Mouse (Mus musculus) neural tube, embryonic 11.5 days (tissue): ENCODE measurements around the gene Ypel3. TPM values are rescaled to one million over a fixed set of nuclear protein-coding genes. Genes with fewer than 3 reads are reported as not detected.
"Not testable (repeated sequence)": the region's sequence is repeated elsewhere in the genome, so short reads cannot be mapped to it uniquely, and the experiment has no call there.

ENCODE experiments used
- ATAC-seq: fragments of 200-750 bp; cut with Nextera tagmentation; 2 replicates; pipeline ENCODE4 v1.8.0; 2017; ENCODE audit warnings: moderate number of reproducible peaks, mild to moderate bottlenecking, moderate TSS enrichment, moderate library complexity; ENCODE audit not compliant: insufficient read depth, low FRiP score, low TSS enrichment
- DNase-seq: peaks from one replicate; pipeline ENCODE4 v3.0.0-alpha.2; 2015; ENCODE audit warnings: low spot score
- H3K27ac ChIP-seq: fragments of 300-500 bp; sonication (generic); 2 replicates; pipeline ENCODE4 v1.5.1; 2014; ENCODE audit warnings: low read depth, mild to moderate bottlenecking, low read length
- H3K27me3 ChIP-seq: fragments of 300-500 bp; sonication (generic); 2 replicates; pipeline ENCODE4 v1.6.1; 2014; ENCODE audit warnings: mild to moderate bottlenecking, low read length, mixed read lengths; ENCODE audit not compliant: control insufficient read depth, insufficient read depth
- H3K36me3 ChIP-seq: fragments of 300-500 bp; sonication (generic); 2 replicates; pipeline ENCODE4 v1.6.1; 2014; ENCODE audit warnings: mild to moderate bottlenecking, low read length, moderate library complexity, mixed read lengths; ENCODE audit not compliant: control insufficient read depth, insufficient read depth
- H3K4me1 ChIP-seq: fragments of 300-500 bp; sonication (generic); 2 replicates; pipeline ENCODE4 v1.6.1; 2014; ENCODE audit warnings: low read length, mixed read lengths; ENCODE audit not compliant: control insufficient read depth, insufficient read depth
- H3K4me2 ChIP-seq: fragments of 300-500 bp; sonication (generic); 2 replicates; pipeline ENCODE4 v1.6.1; 2014; ENCODE audit warnings: low read depth, mild to moderate bottlenecking, moderate library complexity
- H3K4me3 ChIP-seq: fragments of 300-500 bp; sonication (generic); 2 replicates; pipeline ENCODE4 v1.5.1; 2014; ENCODE audit warnings: low read depth, low read length
- H3K9ac ChIP-seq: fragments of 300-500 bp; sonication (generic); 2 replicates; pipeline ENCODE4 v1.6.1; 2014; ENCODE audit warnings: mild to moderate bottlenecking, low read length
- H3K9me3 ChIP-seq: fragments of 300-500 bp; sonication (generic); 2 replicates; pipeline ENCODE4 v1.6.1; 2016; ENCODE audit warnings: low read length; ENCODE audit not compliant: control insufficient read depth
- WGBS: fragments of 180-500 bp; shearing (Covaris S2); extraction: QIAGEN DNeasy Blood & Tissue Kit; methylation state at CpG from one replicate; pipeline ENCODE4 v1.1.7; 2014; 5-methylcytosine and 5-hydroxymethylcytosine counted together
- polyA plus RNA-seq: library from polyadenylated mRNA; unstranded; fragments of >200 nt; fragmentation: Nextera tagmentation; extraction: Ambion mirVana; gene quantifications from 2 replicates; pipeline ENCODE4 v1.2.1, GENCODE M21; 2014

The Ypel3 gene
- polyA plus RNA-seq, 1 experiment from 2014 or later: 121 TPM

DNA sequence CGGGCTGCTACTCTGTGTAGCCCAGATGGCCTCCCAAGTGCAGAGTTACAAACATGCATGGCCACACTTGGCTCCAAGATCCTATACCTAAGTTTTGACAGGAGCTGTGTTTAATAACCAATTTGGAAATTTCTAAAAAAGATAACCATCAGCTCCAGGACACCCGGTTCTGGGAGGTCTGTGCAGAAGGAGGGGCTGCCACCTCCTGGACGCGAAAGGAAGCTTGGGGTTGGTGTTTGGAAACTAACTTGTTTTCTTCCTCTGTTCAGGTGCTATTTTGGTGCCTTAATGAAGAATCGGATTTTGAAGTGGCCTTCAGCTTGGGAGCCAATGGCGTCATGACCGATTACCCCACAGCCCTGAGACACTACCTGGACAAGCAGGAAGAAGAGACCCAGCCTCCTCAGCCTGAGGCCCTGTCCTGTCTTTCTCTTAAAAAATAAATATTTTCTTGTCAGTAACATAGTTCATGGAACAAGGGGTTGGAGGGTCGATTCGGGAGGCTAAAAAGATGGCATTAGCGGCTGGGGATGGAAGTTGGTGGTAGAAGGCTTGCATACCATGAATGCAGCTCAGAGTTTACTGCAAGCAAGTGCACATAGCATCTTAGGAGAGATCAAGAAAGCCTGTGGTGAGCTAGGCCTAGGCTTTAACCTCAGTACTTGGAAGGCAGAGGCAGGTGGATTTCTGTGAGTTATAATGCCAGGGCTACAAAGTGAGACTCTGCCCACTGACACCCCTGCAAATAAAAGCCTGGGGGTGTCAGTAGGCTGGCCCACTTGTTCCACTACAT is 1.4 kb upstream of the Ypel3 start:
- no peak for ATAC-seq
- H3K27me3 ChIP-seq: no peaks in the 10 kb centered on the region
- no peak overlapping the region for H3K9ac ChIP-seq
- DNase-seq: no peak
- no peaks in the 10 kb centered on the region for H3K9me3 ChIP-seq
- H3K36me3 ChIP-seq: no peaks in the 10 kb centered on the region
- WGBS: 88% methylated on average over 10 of the region's 10 CpGs
- peak overlapping the region; percentile 77; the same call in 1 of the 2 replicates for H3K27ac ChIP-seq
- H3K4me1 ChIP-seq: peaks cover 16% of the 10 kb centered on the region
- no peak overlapping the region for H3K4me3 ChIP-seq
- H3K4me2 ChIP-seq: no peak overlapping the region

DNA sequence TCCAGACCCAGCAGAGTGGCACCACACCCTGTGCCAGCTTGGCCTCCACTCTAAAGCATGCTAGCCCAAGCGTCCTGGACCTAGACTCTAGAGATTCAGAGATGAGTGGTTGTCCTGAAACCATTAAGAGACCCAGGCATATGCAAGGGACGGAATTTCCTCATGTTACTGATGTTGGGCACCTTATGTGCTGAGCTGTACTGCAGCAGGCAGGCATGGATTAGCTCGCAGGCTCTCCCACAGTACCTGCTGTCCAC is 849 bp upstream of the Ypel3 start:
- Histone ChIP-seq H3K4me3 (no peak overlapping the region), H3K9ac (peak overlapping the region; percentile 82; the same call in 1 of the 2 replicates)

DNA sequence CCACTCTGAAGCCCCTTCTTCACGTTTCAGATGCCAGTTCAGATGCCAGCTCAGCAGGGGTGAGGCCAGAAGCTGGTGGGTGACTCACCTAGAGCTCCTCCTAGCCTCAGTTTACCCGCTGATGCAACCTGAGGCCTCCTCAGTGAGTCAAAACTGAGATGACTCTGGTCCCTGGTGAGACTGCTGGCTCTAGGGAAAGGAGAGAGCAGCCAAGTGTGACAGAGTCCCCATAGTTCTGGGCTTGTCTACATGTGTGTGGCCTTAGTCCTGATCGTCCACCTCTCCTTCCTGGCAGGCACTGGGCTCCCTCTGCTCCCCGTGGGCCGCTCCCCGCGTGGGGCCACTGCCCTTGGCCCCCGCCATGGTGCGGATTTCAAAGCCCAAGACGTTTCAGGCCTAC is 721 bp downstream of the Ypel3 start:
- Histone ChIP-seq H3K9ac (peak overlapping the region; percentile 82), H3K27me3 (no peaks in the 10 kb centered on the region), H3K36me3 (no peaks in the 10 kb centered on the region), H3K27ac (0 out of 2 replicates have a peak overlapping the region, but pooled peaks have one; percentile 77), H3K4me3 (peak overlapping the region; percentile 65), H3K4me2 (peak overlapping the region; percentile 89), H3K9me3 (no peaks in the 10 kb centered on the region), H3K4me1 (peaks cover 25% of the 10 kb centered on the region)
- WGBS: 55% methylated on average over 10 of the region's 10 CpGs
- ATAC-seq: no peak
- no peak for DNase-seq

More for the DNA sequence above, 849 bp upstream of the Ypel3 start:
- Histone ChIP-seq H3K9me3 (no peaks in the 10 kb centered on the region), H3K36me3 (no peaks in the 10 kb centered on the region), H3K4me1 (peaks cover 16% of the 10 kb centered on the region), H3K4me2 (peak overlapping the region; percentile 89), H3K27me3 (no peaks in the 10 kb centered on the region), H3K27ac (peak overlapping the region; percentile 77)
- no peak for DNase-seq
- no peak for ATAC-seq
- WGBS: 71% methylated on average over 3 of the region's 3 CpGs

DNA sequence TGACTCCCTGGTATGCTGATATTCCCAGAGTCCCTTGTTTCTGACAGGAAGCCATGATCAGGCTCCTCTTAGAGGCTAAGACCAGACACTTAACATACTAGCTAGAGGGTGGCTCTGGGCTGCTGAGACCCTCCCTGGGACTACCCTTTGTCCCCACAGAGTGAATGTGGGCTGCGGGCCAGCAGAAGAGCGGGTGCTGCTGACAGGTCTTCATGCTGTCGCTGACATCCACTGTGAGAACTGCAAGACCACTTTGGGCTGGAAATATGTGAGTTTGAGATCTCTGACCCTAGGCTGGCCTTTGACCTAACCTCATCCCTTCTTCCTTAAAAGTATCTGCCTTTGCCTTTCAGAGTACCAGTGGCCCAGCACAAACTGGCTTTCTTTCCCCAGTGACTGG is 1.4 kb downstream of the Ypel3 start:
- Histone ChIP-seq H3K9me3 (no peaks in the 10 kb centered on the region), H3K27ac (no peak overlapping the region), H3K36me3 (no peaks in the 10 kb centered on the region), H3K9ac (no peak overlapping the region), H3K27me3 (no peaks in the 10 kb centered on the region), H3K4me2 (no peak overlapping the region), H3K4me3 (no peak overlapping the region), H3K4me1 (peaks cover 25% of the 10 kb centered on the region)
- WGBS: 87% methylated on average over 3 of the region's 3 CpGs
- no peak for DNase-seq
- no peak for ATAC-seq

DNA sequence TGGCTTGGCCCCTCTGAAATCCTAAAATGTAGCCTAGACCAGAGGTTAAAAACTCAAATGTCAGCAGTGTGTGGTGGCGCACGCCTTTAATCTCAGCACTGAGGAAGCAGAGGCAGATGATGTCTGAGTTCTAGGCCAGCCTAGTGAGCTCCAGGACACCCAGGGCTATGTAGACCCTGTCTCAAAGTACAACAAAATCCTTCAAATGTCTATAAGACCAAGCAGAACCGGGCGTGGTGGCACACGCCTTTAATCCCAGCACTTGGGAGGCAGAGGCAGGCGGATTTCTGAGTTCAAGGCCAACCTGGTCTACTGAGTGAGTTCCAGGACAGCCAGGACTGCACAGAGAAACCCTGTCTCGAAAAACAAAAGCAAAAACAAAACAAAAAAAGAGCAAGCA is 2.3 kb downstream of the Ypel3 start:
- H3K27me3 ChIP-seq, H3K4me2 ChIP-seq, H3K36me3 ChIP-seq, ATAC-seq, DNase-seq, H3K27ac ChIP-seq, H3K9ac ChIP-seq, H3K4me3 ChIP-seq, H3K9me3 ChIP-seq: not testable (repeated sequence)
- 96% methylated on average over 7 of the region's 7 CpGs for WGBS
- peaks cover 25% of the 10 kb centered on the region for H3K4me1 ChIP-seq

DNA sequence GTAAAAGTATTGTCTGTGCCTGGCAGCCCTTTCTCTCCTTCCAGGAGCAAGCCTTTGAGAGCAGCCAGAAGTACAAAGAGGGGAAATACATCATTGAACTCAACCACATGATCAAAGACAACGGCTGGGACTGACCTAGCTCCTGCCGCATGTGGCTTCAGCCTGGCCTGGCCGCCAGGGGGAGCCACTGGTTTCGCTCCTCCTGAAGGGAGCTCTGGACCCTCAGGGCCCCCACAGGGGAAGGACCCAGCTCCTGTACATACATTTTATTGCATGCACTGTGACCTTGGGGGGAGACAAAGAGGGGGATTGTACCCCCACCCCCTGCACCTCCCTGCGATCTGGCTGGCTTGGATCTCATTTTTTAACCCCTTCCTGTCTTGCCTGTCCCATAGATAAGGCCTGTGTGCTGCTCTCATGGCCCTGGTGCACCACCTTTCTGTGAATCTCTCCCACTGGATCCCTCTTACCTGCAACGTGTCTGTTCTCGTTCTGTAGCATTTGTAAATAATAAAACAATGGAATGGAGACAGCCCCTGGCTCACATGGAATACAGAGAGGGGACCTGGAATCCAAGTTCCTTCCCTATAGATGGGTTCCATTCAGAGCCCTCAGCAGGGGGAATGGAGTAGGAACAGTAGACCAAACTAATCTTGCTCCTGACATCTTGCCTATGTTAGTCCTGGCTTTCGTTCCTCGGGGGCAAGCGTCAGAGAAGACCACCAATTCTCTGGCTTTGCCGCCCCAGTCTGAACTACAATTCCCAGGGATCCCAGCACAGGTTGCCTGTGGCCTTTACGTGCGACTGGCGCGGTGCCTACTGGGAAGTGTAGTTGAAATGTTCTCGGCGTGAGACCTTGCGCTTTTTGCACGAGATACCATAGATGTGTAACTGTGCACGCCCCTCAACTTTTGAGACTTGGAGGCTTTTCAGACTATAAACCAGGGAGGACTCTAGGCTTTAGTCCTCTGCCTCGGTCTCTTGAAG is 3.5 kb downstream of the Ypel3 start:
- Histone ChIP-seq H3K27ac (peak overlapping the region; percentile 68), H3K4me2 (peak overlapping the region; percentile 59), H3K36me3 (peaks cover 6% of the 10 kb centered on the region), H3K9ac (peak overlapping the region; percentile 39), H3K27me3 (no peaks in the 10 kb centered on the region), H3K9me3 (no peaks in the 10 kb centered on the region), H3K4me3 (peak overlapping the region; percentile 28), H3K4me1 (peaks cover 25% of the 10 kb centered on the region)
- DNase-seq (peak; percentile 93), ATAC-seq (peak; percentile 65)
- under 1% methylated on average over 21 of the region's 21 CpGs for WGBS

DNA sequence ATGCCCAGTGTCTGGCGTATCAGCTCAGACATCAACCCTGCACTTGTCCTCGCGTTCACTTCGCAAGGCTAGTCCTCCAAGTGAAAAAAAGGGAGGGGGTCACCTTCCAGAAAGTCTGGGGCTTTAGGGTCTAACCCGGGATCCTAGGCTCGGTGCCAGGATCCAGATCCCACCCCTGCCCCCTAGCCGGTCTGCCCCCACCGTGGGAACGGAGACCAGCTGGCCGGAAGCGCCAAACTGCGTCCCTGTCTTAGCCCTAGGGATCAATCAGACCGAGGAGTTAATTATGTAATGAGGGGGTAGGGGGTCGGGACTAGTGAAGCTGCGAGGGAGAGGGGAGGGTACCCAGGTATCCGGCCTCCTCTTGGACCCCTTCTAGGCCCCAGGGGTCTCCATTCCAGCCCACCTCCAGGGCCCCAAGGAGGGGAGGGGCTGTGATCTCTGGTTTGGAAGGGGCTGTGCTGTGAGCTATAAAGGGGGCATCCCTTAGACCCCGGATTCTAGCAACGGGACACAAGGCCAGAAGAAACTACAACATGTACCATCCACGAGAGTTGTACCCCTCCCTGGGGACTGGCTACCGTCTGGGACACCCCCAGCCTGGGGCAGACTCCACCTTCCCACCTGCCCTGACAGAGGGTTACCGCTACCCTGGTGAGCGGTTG is 4.3 kb downstream of the Ypel3 start, which contains the start of gene Tbx6:
TSS of gene Tbx6 (plus strand) at position 513 of the 665 bp plus-strand sequence.
- Histone ChIP-seq H3K27ac (peak within 1 kb of the TSS; percentile 68; the same call in 1 of the 2 replicates), H3K4me1 (peaks cover 21% of the 10 kb centered on the region), H3K4me2 (peak within 1 kb of the TSS; percentile 59), H3K36me3 (peaks cover 12% of the 10 kb centered on the region), H3K27me3 (no peaks in the 10 kb centered on the region), H3K9me3 (no peaks in the 10 kb centered on the region), H3K9ac (peak within 1 kb of the TSS; percentile 39), H3K4me3 (peak within 1 kb of the TSS; percentile 28)
- WGBS: 5% methylated on average over 22 of the region's 22 CpGs
- DNase-seq (no peak), ATAC-seq (peak; percentile 15)

DNA sequence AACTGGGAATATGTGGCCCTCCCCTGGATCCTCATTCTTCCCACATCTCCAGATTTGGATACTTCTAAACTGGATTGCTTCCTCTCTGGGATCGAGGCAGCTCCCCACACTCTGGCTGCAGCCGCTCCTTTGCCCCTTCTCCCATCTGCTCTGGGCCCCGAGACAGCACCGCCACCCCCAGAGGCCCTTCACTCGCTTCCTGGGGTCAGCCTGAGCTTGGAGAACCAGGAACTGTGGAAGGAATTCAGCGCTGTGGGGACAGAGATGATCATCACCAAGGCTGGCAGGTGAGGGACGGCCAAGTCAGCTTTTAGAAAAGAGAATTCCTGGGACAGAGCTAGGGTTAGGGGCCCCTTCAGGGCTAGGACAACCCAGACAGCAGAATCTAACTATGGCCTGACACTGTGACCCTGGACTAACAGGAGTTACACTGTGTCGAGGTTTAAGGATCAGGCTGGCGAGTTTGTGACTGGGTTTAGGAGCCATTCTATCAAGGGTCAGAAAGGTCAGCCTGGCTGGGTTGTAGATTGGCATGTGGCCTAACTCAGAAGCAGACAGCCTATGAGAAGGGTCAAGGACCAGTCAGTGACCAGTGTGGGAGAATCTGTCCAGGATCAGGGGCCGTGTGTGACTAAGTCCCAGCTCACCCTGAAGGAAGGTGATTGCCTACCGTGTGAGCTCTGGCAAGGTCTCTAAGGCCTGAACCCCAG is 5.1 kb downstream of the Ypel3 start:
- H3K4me2 ChIP-seq: peak overlapping the region; percentile 59

More for the DNA sequence above, 5.1 kb downstream of the Ypel3 start:
- ATAC-seq (no peak), DNase-seq (no peak)
- Histone ChIP-seq H3K27me3 (no peaks in the 10 kb centered on the region), H3K9me3 (no peaks in the 10 kb centered on the region), H3K4me3 (no peak overlapping the region), H3K27ac (no peak overlapping the region), H3K9ac (no peak overlapping the region; the same call in 1 of the 2 replicates), H3K36me3 (peaks cover 13% of the 10 kb centered on the region), H3K4me1 (peaks cover 17% of the 10 kb centered on the region)
- 28% methylated on average over 11 of the region's 11 CpGs for WGBS
